Mouse (Mus musculus): ENCODE results near the gene Chid1. TPM values are rescaled to one million over a fixed set of nuclear protein-coding genes. Genes with fewer than 3 reads are reported as not detected.

Gene Chid1
- polyA plus RNA-seq (2015; fragmentation: Nextera tagmentation; extraction: Ambion mirVana), result 42.9 and 43.5 TPM in 2 replicates

GRCm38 (mm10) chr7:141539556-141540311 lies at the start of gene Chid1:
Gene Chid1 (minus strand): TSS chr7:141539857.
- Histone ChIP-seq H3K36me3 (no peaks in the 10 kb centered on the region), H3K4me2 (replicated peaks) (peak within 1 kb of the TSS; percentile 91), H3K9ac (peak within 1 kb of the TSS; percentile 82), H3K4me3 (peak within 1 kb of the TSS; percentile 76), H3K4me1 (peaks cover 30% of the 10 kb centered on the region), H3K27ac (peak within 1 kb of the TSS; percentile 78), H3K27me3 (no peaks in the 10 kb centered on the region), H3K9me3 (no peaks in the 10 kb centered on the region)
- peak; percentile 92 for ATAC-seq (ENCODE audit: low FRiP score, low read depth)
- WGBS, result 1% methylated on average over 46 of the region's 46 CpGs

GRCm38 (mm10) chr7:141588890-141589289 lies 49.2 kb upstream of the Chid1 start:
- WGBS, result 89% methylated on average over 6 of the region's 6 CpGs
- no peak for ATAC-seq (ENCODE audit: low FRiP score, low read depth)
- Histone ChIP-seq H3K36me3 (peaks cover 52% of the 10 kb centered on the region), H3K9ac (no peak overlapping the region), H3K4me1 (no peaks in the 10 kb centered on the region), H3K4me3 (no peak overlapping the region), H3K27ac (no peak overlapping the region), H3K27me3 (no peaks in the 10 kb centered on the region), H3K4me2 (replicated peaks) (no peak overlapping the region), H3K9me3 (no peaks in the 10 kb centered on the region)

- no peaks in the 10 kb centered on the region for H3K27me3 ChIP-seq
Measured at GRCm38 (mm10) chr7:141585881-141586280, 46.2 kb upstream of the Chid1 start.

GRCm38 (mm10) chr7:141585288-141585687 lies 45.6 kb upstream of the Chid1 start:
- H3K36me3 ChIP-seq, result peaks cover 22% of the 10 kb centered on the region
- no peaks in the 10 kb centered on the region for H3K27me3 ChIP-seq
- no peak overlapping the region for H3K9ac ChIP-seq
- WGBS, result 76% methylated on average over 4 of the region's 4 CpGs
- H3K9me3 ChIP-seq, result no peaks in the 10 kb centered on the region
- H3K4me1 ChIP-seq, result no peaks in the 10 kb centered on the region
- no peak overlapping the region for H3K4me2 ChIP-seq (replicated peaks)
- no peak overlapping the region for H3K27ac ChIP-seq
- ATAC-seq (ENCODE audit: low FRiP score, low read depth), result no peak
- H3K4me3 ChIP-seq, result no peak overlapping the region

More at GRCm38 (mm10) chr7:141585881-141586280, 46.2 kb upstream of the Chid1 start:
- Histone ChIP-seq H3K36me3 (peaks cover 28% of the 10 kb centered on the region), H3K4me2 (replicated peaks) (no peak overlapping the region), H3K9me3 (no peaks in the 10 kb centered on the region), H3K4me1 (no peaks in the 10 kb centered on the region), H3K27ac (no peak overlapping the region), H3K9ac (no peak overlapping the region), H3K4me3 (no peak overlapping the region)
- no peak for ATAC-seq (ENCODE audit: low FRiP score, low read depth)
- WGBS, result 96% methylated on average over 1 of the region's 1 CpGs

- Histone ChIP-seq H3K9ac (no peak overlapping the region), H3K4me1 (no peaks in the 10 kb centered on the region), H3K9me3 (no peaks in the 10 kb centered on the region), H3K27ac (no peak overlapping the region), H3K4me3 (no peak overlapping the region), H3K27me3 (no peaks in the 10 kb centered on the region), H3K4me2 (replicated peaks) (no peak overlapping the region), H3K36me3 (peaks cover 13% of the 10 kb centered on the region)
- WGBS, result 85% methylated on average over 5 of the region's 5 CpGs
- no peak for ATAC-seq (ENCODE audit: low FRiP score, low read depth)
Measured at GRCm38 (mm10) chr7:141584048-141584841, 44.6 kb upstream of the Chid1 start.

- no peak overlapping the region for H3K27ac ChIP-seq
- H3K4me2 ChIP-seq (replicated peaks), result no peak overlapping the region
- peaks cover 4% of the 10 kb centered on the region; the same call in 1 of the 2 replicates for H3K36me3 ChIP-seq
- no peaks in the 10 kb centered on the region for H3K9me3 ChIP-seq
- H3K9ac ChIP-seq, result no peak overlapping the region
- 0 out of 2 replicates have a peak, but pooled peaks cover 4% of the 10 kb centered on the region for H3K4me1 ChIP-seq
- no peaks in the 10 kb centered on the region for H3K27me3 ChIP-seq
- no peak overlapping the region for H3K4me3 ChIP-seq
- no peak for ATAC-seq (ENCODE audit: low FRiP score, low read depth)
- WGBS, result 71% methylated on average over 7 of the region's 7 CpGs
Measured at GRCm38 (mm10) chr7:141581323-141581722, 41.7 kb upstream of the Chid1 start.

GRCm38 (mm10) chr7:141578943-141579342 lies 39.3 kb upstream of the Chid1 start:
- 93% methylated on average over 2 of the region's 2 CpGs for WGBS
- Histone ChIP-seq H3K4me1 (0 out of 2 replicates have a peak, but pooled peaks cover 4% of the 10 kb centered on the region), H3K4me2 (replicated peaks) (no peak overlapping the region), H3K9ac (no peak overlapping the region), H3K9me3 (no peaks in the 10 kb centered on the region), H3K27me3 (no peaks in the 10 kb centered on the region), H3K27ac (no peak overlapping the region), H3K4me3 (no peak overlapping the region), H3K36me3 (no peaks in the 10 kb centered on the region; the same call in 1 of the 2 replicates)
- ATAC-seq (ENCODE audit: low FRiP score, low read depth), result no peak

GRCm38 (mm10) chr7:141578511-141578910 lies 38.9 kb upstream of the Chid1 start:
- no peak overlapping the region for H3K27ac ChIP-seq
- H3K9me3 ChIP-seq, result no peaks in the 10 kb centered on the region
- no peaks in the 10 kb centered on the region; the same call in 1 of the 2 replicates for H3K36me3 ChIP-seq
- no peak overlapping the region for H3K9ac ChIP-seq
- H3K4me2 ChIP-seq (replicated peaks), result no peak overlapping the region
- 90% methylated on average over 1 of the region's 1 CpGs for WGBS
- ATAC-seq (ENCODE audit: low FRiP score, low read depth), result no peak
- no peak overlapping the region for H3K4me3 ChIP-seq
- no peaks in the 10 kb centered on the region for H3K27me3 ChIP-seq
- 0 out of 2 replicates have a peak, but pooled peaks cover 4% of the 10 kb centered on the region for H3K4me1 ChIP-seq

GRCm38 (mm10) chr7:141577801-141578200 lies 38.1 kb upstream of the Chid1 start:
- H3K9ac ChIP-seq, result no peak overlapping the region
- no peaks in the 10 kb centered on the region for H3K27me3 ChIP-seq
- 0 out of 2 replicates have a peak, but pooled peaks cover 4% of the 10 kb centered on the region for H3K4me1 ChIP-seq
- H3K27ac ChIP-seq, result no peak overlapping the region
- no peak overlapping the region for H3K4me3 ChIP-seq
- H3K4me2 ChIP-seq (replicated peaks), result no peak overlapping the region
- ATAC-seq (ENCODE audit: low FRiP score, low read depth), result no peak
- WGBS, result 88% methylated on average over 3 of the region's 3 CpGs
- H3K36me3 ChIP-seq, result no peaks in the 10 kb centered on the region; the same call in 1 of the 2 replicates
- H3K9me3 ChIP-seq, result no peaks in the 10 kb centered on the region

GRCm38 (mm10) chr7:141575481-141575880 lies 35.8 kb upstream of the Chid1 start:
- Histone ChIP-seq H3K36me3 (no peaks in the 10 kb centered on the region; the same call in 1 of the 2 replicates), H3K9me3 (no peaks in the 10 kb centered on the region), H3K4me2 (replicated peaks) (no peak overlapping the region), H3K27me3 (no peaks in the 10 kb centered on the region), H3K4me3 (no peak overlapping the region), H3K27ac (no peak overlapping the region), H3K9ac (no peak overlapping the region), H3K4me1 (0 out of 2 replicates have a peak, but pooled peaks cover 4% of the 10 kb centered on the region)
- ATAC-seq (ENCODE audit: low FRiP score, low read depth), result no peak
- 84% methylated on average over 3 of the region's 3 CpGs for WGBS

GRCm38 (mm10) chr7:141574041-141574440 lies 34.4 kb upstream of the Chid1 start:
- no peak for ATAC-seq (ENCODE audit: low FRiP score, low read depth)
- no peak overlapping the region for H3K9ac ChIP-seq
- WGBS, result 67% methylated on average over 3 of the region's 3 CpGs

More at GRCm38 (mm10) chr7:141574041-141574440, 34.4 kb upstream of the Chid1 start:
- no peak overlapping the region for H3K4me3 ChIP-seq
- H3K9me3 ChIP-seq, result no peaks in the 10 kb centered on the region
- no peak overlapping the region for H3K27ac ChIP-seq
- H3K4me1 ChIP-seq, result peaks cover 4% of the 10 kb centered on the region; the same call in 1 of the 2 replicates
- H3K27me3 ChIP-seq, result no peaks in the 10 kb centered on the region
- H3K36me3 ChIP-seq, result no peaks in the 10 kb centered on the region; the same call in 1 of the 2 replicates
- H3K4me2 ChIP-seq (replicated peaks), result no peak overlapping the region
